Mouse (Mus musculus) monocyte, adult 2 months (primary cell): ENCODE data around the gene Pdcd2l.
"Not testable (repeated sequence)": the region's sequence is repeated elsewhere in the genome, so short reads cannot be mapped to it uniquely, and the experiment has no call there.

Experiments used
- DNase-seq, 2 experiments: peaks; one replicate each; pipeline ENCODE4 v3.0.0; 2022; ENCODE audit warnings: low spot score in 2 of 2, low read depth in 1 of 2

Gene Pdcd2l

DNA sequence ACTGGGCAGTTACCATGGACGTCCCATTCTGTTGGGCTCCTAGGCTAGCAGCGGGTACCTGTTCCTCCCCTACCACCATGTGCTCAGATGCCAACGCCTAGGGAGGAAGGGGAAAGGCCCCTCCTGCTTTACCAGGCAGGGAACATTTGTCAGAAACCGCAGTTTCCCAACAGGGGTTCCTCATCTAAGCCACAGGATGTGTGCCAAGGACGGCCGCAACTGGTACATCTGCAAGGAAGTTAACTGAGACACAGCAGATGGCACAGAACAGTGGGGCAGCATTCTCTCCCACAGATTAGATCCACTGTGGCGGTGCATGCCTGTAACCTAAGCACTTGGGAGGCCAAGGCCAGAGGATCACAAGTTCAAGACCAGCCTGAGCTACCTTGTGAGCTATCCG is 18.2 kb upstream of the Pdcd2l start:
- peak; percentile 35 to 54 for DNase-seq

DNA sequence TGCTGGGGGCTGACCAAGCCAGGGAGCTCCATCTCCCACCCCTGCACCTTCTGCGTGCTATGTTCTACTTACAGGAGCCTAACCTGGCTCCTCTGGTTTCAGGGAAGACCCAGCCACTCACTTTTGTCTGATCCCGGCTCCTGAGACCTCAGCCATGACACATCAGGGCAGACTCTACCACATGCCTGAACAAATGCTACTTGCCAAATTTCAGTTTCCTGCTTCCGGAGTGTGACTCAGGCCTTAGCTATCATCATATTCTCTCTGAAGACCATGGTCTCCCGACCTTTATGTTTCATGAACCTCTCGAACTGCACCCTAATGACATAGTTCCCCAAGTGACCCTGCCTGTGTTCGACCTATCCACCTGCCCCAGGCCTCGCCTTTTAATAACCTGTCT is 16.8 kb upstream of the Pdcd2l start:
- no peak for DNase-seq

DNA sequence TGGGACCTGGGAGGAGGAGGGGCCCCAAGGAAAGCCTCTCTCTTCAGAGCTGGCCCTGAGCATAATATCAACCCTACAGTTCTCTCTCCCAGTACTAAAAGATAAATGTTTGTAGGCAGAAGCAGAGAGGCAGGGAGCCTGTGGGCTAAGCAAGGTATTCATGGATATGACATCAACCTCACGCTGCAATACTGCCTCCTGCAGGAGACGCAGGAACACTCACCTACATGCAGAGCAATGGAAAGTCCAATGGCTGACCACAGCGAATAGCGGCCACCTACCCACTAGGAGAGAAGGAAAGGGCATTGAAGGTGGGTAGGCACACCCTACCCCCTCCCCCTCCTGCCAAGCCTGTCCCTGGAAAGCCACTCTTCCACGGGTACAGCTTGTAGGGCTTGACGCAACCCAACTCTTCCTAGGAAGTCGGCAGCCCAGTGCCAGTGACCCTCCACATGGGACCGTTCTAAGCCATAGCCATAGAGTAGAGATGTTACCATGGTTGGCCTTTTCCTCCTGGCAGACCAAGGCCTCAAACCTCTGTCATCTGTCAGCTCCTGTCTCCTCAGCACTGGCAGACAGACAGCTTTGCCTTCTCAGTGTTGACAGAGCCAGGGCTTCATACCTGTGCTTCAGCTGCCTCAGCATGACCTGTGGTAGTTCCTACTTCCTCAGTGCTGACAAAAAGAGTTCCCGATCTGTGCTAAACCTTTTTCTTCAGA is 11.7 kb upstream of the Pdcd2l start:
- no peak for DNase-seq

DNA sequence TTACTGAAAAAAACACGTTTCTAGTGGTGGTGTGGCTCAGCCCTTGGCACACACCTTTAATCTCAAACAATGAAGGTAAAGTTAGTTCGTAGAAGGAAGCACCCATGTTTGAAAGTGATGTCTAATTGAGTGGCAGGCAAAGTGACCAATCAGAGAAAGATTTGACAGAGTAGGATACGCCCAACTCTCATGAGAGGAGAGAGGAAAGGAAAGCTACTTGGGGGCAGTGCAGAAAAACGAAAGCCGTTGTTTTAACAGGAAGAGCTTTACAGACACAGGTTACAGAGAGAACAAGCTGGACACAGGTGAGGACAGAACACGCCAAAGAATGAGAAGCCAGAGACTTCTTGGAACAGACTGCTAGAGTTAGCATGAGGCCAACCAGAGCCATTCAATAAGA is 9.9 kb upstream of the Pdcd2l start:
- DNase-seq, result no peak

DNA sequence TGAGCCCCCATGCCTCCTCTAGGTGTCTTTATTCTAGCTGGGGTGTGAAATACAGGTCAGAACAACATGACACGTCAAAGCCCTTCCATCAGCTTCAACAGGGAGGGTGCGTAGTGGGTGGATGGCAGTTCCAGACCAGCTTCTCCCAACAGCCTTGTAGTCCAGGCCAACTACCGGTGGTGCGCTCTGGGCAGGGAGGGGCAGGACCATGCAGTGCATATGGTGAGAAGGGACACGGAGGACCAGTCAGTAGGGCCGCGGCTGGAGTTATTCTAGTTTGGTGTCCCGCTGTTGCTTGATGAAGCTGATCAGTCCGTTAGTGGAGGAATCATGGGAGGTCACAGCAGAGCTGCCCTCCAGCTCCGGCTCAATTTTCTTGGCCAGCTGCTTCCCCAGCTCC is 5.7 kb upstream of the Pdcd2l start:
- not testable (repeated sequence) for DNase-seq

DNA sequence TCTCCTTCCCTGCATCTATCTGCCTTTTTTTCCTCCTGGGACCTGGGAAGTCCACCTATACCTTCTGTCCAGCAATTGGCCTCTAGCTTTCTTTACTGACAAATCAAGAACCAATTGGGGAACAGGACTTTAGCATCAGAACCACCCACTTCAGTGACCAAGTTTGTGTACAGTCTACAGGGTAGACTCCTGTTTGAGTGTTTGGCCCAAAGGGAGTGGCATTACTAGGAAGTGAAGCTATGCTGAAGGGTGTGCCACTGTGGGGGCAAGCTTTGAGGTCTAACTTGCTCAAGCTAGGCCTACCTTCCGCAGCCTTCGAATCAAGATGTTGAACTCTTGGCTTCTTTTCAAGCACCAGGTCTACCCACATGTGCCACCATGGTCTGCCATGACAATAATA is 4.4 kb upstream of the Pdcd2l start:
- DNase-seq, result no peak

DNA sequence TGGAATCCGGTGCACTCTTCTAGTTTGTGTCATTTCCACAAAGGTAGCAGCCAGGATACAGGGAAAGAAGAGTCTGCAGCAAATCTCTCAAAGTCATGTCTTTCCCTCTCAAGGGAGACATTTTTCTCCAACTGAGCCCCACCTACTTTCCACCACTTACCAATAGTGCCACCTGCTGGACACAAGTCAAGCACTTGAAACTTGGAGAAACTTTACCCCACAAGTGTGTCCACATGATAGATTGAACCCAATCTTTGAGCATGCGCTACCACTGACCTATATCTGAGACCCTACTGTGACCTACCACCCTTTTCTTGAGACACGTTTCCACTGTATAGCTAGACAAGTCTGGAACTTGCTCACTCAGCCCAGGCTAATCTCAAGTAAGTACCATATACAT is 1.9 kb upstream of the Pdcd2l start:
- peak in 1 of 2 experiments; percentile 18 for DNase-seq

DNA sequence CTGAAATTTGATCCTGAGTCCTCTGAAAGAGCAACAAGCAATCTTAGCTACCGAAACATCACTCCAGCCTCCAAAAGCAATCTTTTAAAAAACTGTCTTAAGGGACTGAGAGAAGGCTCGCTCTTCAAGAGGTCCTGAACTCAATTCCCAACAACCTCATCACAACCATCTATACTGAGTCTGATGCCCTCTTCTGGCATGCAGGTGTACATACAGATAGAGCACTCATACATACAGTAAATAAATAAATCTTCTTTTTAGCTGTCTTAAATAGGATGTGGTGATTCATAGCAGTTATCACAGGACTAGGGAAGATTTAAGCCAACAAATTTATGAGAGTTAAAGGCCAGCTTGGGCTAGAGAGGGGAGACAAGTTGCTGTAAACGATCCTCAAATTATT is 829 bp downstream of the Pdcd2l start:
- no peak for DNase-seq

DNA sequence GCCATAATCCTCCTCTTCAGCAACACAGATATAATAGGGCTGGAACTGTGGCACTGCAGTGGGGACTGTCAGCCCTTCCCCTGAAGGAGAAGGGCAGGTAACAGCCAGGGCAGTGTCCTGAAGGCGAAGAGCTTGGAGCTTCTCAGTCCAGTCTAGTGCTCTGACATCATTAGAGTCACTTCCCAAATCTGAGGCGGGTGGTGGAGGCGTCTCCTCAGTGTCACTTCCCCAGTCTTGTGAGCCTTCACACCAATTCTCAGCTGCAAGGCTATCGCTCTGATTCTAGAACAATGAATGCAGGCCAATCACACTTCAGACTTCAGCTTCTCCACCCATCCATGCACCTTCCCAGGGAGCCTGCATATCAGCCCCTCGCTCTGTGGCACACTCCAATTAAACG is 3.6 kb downstream of the Pdcd2l start:
- DNase-seq, result peak; percentile 50 to 59

DNA sequence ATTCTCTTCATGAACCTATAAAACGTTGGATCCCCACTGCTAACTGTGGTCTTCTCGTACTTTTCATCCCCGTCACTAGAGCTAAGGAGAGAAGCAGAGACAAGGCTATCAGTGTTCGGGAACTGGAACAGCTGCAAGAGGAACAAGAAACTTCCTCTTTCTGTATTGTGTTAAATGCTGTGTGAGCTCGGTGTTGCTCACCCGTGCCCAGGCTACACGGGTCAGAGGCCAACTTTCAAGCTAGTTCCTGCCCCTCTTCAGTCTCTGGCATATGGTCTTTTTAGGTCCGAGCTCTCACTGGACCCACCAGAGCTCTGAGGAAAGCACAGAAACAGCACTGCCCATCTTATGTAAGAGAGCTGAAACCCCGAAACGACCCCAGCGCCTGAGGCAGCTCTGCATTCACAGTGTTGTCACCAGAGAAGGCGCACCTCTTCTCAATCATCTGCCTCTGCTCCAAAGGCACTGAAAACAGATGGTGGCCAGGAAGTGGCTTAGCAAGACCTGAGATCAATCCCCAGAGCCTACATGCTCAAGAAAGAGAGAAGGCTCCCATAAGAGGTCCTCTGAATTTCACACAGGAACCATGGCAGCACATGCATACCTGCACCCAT is 7.0 kb downstream of the Pdcd2l start:
- peak in 1 of 2 experiments; percentile 41 for DNase-seq

DNA sequence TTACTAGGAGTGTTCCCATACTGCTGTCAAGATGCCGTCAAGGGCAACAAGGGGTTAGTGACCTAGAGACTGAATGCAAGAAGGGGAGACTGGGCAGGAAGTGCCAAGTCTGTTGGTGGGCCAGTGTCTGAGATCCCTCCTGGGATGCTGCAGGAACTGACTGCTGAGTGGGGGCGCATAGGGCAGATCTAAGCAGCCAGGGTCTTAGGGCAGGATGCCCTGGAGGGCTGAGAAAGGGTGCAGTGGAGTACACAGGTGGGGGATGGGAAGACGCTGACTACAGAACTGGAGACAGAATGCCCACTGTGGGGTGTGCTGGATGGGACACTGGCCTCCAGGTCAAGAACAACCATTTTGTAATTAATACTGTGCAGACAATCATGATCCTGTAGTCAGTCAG is 12.7 kb downstream of the Pdcd2l start:
- no peak for DNase-seq

DNA sequence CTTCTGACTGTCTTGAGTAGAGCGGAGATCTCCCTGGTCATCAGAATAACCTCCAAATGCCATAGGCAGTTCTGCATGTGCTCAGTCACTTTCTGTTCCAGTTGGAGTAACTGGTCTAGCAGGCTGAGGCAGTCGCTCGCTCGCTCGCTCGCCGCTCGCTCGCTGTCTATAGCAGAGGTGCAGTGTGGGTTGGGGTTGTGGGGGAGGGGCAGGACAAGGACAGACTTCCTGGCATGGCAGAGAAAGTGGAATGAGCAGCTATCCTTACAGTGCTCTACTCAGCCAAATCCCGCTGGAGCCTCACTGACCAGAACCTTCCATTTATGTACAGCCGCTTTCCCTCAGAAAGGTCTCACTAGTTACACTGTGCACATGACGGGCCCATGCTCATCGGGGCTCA is 13.1 kb downstream of the Pdcd2l start:
- DNase-seq, result no peak

DNA sequence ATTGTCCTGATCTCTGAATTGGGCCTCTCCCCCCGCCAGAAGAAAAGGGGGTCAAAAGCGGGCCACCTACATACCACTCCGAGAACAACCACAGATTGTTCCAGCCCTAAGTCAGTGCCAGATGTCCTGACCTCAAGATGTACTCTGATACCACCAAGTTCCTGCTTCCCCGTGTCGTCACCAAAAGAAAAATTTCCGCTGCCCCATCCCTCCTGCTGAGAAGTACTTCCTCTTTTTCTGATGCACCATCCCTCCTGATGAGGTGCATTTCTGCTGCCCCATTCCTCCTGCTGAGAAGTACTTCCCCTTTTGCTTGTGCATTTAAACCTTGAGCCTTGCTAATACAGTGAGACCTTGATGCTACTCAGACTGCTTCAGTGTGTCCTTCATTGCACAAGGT is 20.2 kb downstream of the Pdcd2l start:
- DNase-seq, result peak in 1 of 2 experiments; percentile 26

DNA sequence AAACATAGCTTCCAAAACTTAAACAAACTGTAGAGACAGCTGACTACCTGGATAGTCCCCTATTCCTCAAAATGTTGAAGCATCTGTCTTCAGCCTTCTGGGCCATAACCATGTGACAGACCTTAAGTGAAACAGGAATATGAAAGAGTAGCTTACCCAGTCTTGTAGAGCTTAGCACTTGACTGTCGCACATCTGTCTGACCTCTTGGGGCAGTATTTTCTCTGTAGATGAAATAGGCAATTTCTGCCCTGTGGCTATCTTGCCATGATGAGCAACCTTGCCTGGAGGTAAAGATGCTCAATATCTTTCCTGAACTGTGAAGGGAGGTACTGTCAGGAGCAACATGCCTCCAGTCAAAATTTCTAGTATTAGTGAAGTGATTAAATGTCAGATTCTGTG is 24.2 kb downstream of the Pdcd2l start:
- no peak for DNase-seq

DNA sequence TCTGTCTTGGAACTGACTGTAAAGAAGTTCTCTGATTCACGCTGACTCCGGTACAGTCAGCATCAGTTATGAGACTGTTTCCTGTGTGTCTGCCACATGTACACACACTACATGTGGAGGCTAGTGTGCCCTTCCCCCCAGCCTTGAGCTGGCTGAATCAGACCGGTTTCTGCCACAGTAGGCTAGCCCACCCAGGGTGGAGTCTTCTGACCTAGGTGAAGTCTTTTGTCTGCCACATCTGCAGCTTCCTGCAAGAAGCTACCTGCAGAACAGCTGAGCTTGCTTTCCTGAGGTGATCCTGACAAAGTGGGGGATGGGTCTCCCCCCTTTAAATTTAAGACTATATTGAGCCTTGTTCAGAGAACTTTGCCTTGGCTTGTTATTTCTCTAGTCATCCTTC is 27.0 kb downstream of the Pdcd2l start, which contains the start of gene Uba2:
TSS of gene Uba2 (minus strand) at position 146 of the 400 bp plus-strand sequence.
- DNase-seq, result no peak

DNA sequence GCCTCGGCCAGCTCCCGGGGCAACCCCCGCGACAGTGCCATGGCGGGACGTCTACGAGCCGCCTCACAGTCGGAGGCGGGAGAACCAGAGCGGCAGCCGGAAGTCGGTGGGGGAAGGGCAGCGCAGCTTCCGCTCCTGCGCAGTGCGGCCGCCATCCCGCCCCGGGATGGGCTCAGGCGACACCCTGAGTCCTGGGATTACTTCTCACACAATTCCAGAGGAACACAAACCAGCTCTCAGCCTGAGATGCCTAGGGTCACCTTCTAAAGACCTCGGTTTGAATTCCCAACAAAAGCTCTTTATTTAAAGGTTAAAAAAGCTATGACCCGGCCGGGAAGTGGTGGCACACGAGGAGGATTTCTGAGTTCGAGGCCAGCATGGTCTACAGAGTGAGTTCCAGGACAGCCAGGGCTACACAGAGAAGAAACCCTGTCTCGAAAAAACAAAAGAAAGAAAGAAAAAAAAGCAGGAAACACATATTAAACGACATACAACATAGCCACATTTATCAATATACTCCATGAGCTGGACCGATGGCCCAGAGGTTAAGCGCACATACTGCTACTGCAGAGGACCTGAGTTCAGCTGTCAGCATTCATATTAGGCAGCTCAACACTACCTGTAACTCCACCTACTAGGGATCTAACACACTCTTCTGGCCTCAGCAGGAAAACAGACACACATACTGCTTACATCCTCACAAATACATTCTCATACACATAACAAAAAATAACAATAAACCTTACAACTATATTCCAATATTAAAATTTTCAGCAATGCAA is 27.8 kb downstream of the Pdcd2l start:
- peak; percentile 64 to 79 for DNase-seq

DNA sequence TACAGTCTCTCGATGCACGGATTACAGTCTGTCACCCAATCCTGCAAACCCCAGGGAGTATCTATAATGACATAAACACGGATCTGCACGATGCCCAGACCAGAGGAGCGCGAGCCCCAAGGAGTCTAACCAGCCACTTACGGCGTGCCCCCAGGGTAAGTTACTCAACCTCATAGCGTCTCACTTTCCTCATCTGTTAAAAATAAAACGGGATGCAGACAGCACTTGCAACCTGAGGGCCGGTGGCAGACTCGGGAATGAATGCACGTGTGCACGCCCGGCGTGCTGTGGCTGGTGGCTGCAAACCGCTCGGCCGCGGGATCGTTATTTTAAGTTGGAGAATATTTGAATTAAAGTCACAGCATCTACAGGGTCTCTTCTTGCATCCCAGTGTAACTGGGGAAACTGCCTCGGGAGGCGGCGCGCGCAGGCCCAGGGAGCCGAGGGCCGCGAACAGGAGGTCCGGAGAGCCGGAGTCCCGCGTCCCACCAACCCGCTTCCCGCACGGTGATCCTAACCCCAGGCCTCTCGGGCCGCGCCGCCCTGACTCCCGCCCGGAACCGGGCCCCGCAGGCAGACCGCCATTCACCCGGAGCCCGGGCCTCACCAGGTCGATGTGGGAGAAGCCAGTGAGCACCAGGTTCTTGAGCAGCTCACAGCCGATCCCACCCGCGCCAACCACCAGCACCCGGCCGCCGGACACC is 28.5 kb downstream of the Pdcd2l start:
- DNase-seq, result no peak

DNA sequence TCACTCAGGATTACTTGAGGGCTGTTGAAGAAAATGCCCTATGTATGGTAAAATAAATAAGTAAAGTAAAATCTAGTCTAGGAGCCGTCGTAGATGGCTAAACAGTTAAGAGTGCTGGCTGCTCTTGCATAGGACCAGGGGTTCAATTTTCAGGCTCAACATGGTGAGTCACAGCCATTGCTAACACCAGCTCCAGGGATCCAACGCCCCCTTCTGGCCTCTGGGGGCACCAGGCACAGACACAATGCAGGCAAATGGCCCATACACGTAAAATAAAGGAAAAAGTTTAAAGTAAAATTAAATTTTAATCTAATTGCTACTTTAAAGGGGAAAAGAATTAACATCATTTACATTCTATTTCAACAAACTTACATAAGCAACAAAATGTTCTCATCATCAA is 29.6 kb downstream of the Pdcd2l start:
- peak; percentile 9 to 13 for DNase-seq

DNA sequence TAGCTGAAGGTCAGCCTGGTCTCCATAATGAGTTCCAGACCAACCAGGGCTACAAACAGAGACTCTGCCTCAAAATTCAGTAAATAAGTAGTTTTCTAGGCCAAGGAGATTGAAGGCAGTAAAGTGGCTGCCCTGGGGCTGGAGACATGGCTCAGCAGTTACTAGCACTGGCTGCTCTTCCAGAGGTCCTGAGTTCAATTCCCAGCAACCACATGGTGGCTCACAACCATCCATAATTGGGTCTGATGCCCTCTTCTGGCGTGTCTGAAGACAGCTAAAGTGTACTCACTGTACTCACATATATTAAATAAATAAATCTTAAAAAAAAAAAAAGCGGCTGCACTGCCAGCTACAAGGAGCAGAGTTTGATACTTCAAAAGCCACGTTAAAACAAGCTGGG is 30.5 kb downstream of the Pdcd2l start:
- no peak for DNase-seq

DNA sequence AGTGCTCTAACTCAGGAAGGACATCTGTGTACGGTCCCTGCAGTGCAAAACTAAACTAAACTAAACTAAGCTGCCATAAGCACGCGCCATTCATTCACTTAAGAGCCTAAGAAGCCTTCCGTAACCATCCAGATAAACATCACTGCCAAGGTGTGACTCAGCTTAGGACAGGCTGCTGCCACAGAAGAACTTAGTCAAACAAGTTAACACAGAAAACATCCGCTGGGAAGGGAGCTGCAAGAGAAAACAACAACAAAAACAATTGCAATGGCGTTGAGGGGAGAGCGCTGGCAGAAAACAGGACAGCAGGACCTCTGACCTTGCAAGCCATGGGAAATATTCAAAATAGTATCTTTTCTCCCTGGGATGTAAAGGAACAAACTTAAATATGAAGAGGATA is 31.8 kb downstream of the Pdcd2l start:
- no peak for DNase-seq

DNA sequence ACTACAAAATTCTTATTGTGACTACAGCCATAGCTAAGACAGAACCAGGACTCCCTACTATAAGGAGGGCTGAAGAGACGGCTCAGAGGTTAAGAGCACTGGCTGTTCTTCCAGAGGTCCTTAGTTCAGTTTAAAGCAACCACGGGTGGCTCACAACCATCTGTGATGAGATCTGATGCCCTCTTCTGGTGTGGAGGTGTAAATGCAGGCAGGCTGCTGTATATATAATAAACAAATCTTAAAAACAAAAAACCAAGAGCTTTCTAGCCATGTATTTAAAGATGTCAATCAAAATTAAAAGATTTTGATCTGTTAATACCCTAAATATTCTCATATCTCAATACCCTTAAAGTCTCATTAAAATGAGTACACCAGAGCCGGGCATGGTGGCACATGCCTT is 37.3 kb downstream of the Pdcd2l start:
- no peak for DNase-seq

DNA sequence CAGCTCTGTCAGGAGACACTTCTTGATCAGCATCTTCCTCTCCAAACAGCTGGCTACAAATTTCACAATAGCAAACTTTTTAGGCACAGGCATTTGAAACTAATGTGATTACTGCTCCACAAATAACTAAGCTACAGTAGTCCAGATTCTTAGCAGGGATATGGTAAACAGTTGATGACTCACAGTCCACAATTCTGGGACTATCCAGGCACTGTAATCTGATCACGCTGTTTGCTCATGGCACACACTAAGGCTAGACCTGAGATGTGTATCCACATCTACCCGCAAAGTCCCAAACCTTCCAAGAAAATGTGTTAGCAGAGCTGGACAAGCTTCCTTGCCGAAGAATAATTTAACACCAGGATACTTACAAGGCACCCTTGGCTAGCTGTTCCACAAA is 38.5 kb downstream of the Pdcd2l start:
- no peak for DNase-seq
